Mouse (Mus musculus) megakaryocyte progenitor cell, adult 5-6 weeks (primary cell): Measurements from ENCODE around the gene Gm7682. TPM values are rescaled to one million over a fixed set of nuclear protein-coding genes. Genes with fewer than 3 reads are reported as not detected.
"Not testable (repeated sequence)": the region's sequence is repeated elsewhere in the genome, so short reads cannot be mapped to it uniquely, and the experiment has no call there.

Source experiments
- ATAC-seq: replicated peaks from 2 replicates; pipeline ENCODE4 v1.8.0; 2016; ENCODE audit warnings: mild to moderate bottlenecking, moderate TSS enrichment, inconsistent platforms; ENCODE audit not compliant: poor library complexity
- total RNA-seq, 2 experiments: library from RNA; stranded (forward) in 1 of 2; stranded (reverse) in 1 of 2; fragments of 157-497, 149-512 nt in 1 of 2; fragments of 200-1000 nt in 1 of 2; gene quantifications; 2 replicates each; pipeline versions ENCODE4 v1.2.3 to v1.2.4; 2015 to 2017

Gm7682 gene
- not detected in 2 replicates for total RNA-seq (2015)
- total RNA-seq (2017), result not detected in 2 replicates

GRCm38 (mm10) chr5:94445484-94445883, at the start of gene Gm7682:
Gene Gm7682, plus strand, starts transcription at chr5:94445784.
- not testable (repeated sequence) for ATAC-seq

Other genes starting within 250 kb of the Gm7682 start
- gene Gm3106, start 227.8 kb upstream of the Gm7682 start, total RNA-seq (2015), result not detected in 2 replicates
- gene Gm3106, start 227.8 kb upstream of the Gm7682 start, total RNA-seq (2017), result not detected in 2 replicates
- not detected in 2 replicates for gene A430089I19Rik, start 139.0 kb upstream of the Gm7682 start, total RNA-seq (2015)
- gene A430089I19Rik, start 139.0 kb upstream of the Gm7682 start, total RNA-seq (2017), result not detected in 2 replicates
- gene Gm6502, start 131.3 kb upstream of the Gm7682 start, total RNA-seq (2015), result not detected in 2 replicates
- gene Gm6502, start 131.3 kb upstream of the Gm7682 start, total RNA-seq (2017), result not detected in 2 replicates
- gene AA792892, start 106.0 kb upstream of the Gm7682 start, total RNA-seq (2015), result not detected in 2 replicates
- not detected in 2 replicates for gene AA792892, start 106.0 kb upstream of the Gm7682 start, total RNA-seq (2017)
- not detected in 2 replicates for gene Gm3139, start 80.5 kb downstream of the Gm7682 start, total RNA-seq (2015)
- gene Gm3139, start 80.5 kb downstream of the Gm7682 start, total RNA-seq (2017), result not detected in 2 replicates
- gene Gm3147, start 170.6 kb downstream of the Gm7682 start, total RNA-seq (2015), result not detected in 2 replicates
- gene Gm3147, start 170.6 kb downstream of the Gm7682 start, total RNA-seq (2017), result not detected in 2 replicates
- gene Gm6509, start 178.2 kb downstream of the Gm7682 start, total RNA-seq (2015), result not detected in 2 replicates
- gene Gm6509, start 178.2 kb downstream of the Gm7682 start, total RNA-seq (2017), result not detected in 2 replicates
- not detected in 2 replicates for gene Gm6205, start 202.6 kb downstream of the Gm7682 start, total RNA-seq (2015)
- not detected in 2 replicates for gene Gm6205, start 202.6 kb downstream of the Gm7682 start, total RNA-seq (2017)